Mouse (Mus musculus) lung, adult 2 months (tissue): ENCODE measurements around the gene Ryk. TPM values are rescaled to one million over a fixed set of nuclear protein-coding genes. Genes with fewer than 3 reads are reported as not detected.
"Not testable (repeated sequence)": the region's sequence is repeated elsewhere in the genome, so short reads cannot be mapped to it uniquely, and the experiment has no call there.

Source experiments
- DNase-seq: peaks from one replicate; pipeline ENCODE4 v3.0.0; 2022
- H3K4me1 ChIP-seq: fragments of 200-500 bp; 2 replicates; pipeline ENCODE4 v1.6.1; 2011; ENCODE audit warnings: low read length; ENCODE audit not compliant: control insufficient read depth, insufficient read depth
- H3K4me3 ChIP-seq: fragments of 200-500 bp; replicated peaks from 2 replicates; pipeline ENCODE3; 2011; ENCODE audit warnings: low read depth, mild to moderate bottlenecking, control low read depth, low read length; ENCODE audit errors: extremely low read depth
- CTCF ChIP-seq: fragments of 200-500 bp; IDR thresholded peaks from 2 replicates; pipeline ENCODE4 v1.5.1; 2011; ENCODE audit warnings: mild to moderate bottlenecking, low read length, control low read depth; ENCODE audit not compliant: insufficient read depth
- POLR2A ChIP-seq: fragments of 200-500 bp; IDR thresholded peaks from 2 replicates; pipeline ENCODE4 v1.6.1; 2011; ENCODE audit warnings: low read depth, mild to moderate bottlenecking, control low read depth, low read length, borderline replicate concordance; ENCODE audit errors: extremely low read depth
- WGBS: fragments of 180-500 bp; shearing (Covaris S2); methylation state at CpG from one replicate; pipeline ENCODE4 v1.1.7; 2018; 5-methylcytosine and 5-hydroxymethylcytosine counted together
- polyA plus RNA-seq: library from polyadenylated mRNA; depleted of rRNA; stranded (reverse); fragments of >200 nt; gene quantifications from 2 replicates; pipeline ENCODE4 v1.2.3, GENCODE M21; 2012

The Ryk gene
- polyA plus RNA-seq, 1 experiment, result 76.1 TPM

DNA sequence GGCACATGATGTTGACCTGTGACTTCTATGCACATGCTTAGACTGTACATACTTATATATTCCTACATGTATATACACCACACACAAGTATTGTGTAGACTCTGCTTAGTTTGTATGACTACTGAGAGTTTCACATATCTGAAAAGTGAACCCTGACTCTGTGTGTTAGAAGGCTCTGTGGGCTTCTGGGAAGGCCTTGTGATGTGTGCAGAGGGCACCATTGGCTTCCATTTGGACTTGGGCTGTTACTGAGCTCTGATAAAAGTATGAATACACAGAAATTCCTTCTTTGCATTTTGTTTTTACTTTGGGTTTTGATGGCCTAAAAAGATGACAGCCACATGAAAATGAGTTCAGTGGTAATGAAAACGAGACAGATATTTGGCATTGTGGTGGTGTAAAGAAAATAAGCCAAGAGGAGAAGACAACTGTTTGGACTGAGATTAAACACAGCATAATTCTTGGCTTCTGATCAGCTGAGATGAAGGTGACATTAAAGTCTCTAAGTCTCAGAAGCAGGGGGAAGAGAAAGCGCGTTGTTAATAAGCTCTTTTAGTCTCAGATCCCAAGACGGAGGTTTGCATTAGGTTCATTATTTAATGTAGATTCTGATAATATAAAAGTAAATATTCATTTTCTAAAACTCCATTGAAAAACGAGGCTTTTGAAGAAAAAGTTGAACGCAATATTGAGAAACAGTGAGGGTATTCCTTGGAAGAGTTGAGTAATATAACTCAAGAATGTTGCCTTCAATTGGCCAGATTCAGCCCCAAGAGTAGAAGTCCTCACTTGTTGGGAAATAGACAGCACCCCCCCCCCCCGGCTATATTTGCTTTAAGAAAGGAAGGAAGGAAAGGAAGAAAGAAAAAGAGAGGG lies 58.0 kb downstream of the Ryk start:
- DNase-seq, result no peak
- Histone ChIP-seq H3K4me1 (peaks cover 13% of the 10 kb centered on the region), H3K4me3 (no peak overlapping the region)
- 50% methylated on average over 7 of the region's 7 CpGs for WGBS
- TF ChIP-seq CTCF (no peak), POLR2A (no peak)

DNA sequence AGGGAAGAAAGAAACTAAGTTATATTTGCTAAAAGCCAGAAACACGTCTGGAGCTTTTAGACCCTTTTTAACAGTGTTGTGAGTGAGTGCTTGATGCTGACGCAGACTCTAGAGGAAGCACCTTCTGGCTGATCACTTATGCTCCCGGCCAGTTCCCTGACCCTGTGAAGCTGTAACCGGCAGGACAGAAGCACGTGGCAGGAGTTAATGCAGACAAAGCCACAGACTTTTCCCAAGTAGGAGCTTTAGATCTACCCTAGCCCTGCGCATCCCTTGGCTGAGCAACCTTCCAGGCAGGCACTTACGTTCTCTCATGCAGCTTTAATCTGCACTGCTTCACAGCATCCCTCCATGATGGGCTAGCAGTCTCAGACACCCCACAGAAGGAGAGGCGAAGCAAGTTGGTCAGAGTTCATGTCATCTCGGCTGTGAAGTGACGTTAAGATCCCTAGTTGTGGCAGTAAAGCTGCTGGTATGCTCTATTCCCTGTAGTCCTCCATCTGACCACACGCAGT lies 58.7 kb downstream of the Ryk start:
- TF ChIP-seq POLR2A (no peak), CTCF (no peak)
- no peak for DNase-seq
- WGBS, result 67% methylated on average over 11 of the region's 11 CpGs
- Histone ChIP-seq H3K4me1 (peaks cover 13% of the 10 kb centered on the region), H3K4me3 (no peak overlapping the region)

DNA sequence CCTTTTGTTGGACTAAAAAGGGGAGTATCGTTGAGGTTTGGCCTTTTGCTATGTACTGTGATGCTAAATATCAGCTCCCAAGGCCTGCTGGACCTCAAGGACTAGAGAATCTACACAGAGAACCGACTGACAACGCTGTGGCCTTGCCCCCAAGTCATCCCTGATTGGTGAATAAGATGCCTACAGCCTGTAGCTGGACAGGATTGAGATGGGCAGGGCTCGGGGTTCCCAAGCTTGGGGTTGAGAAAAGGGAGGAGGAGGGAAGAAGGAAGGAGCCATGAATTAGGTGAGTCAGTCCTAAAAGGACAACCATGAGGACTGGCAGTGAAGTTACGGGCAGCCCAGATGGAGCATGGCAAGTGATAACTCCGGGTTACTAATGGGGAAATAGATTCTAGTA lies 65.2 kb downstream of the Ryk start:
- Histone ChIP-seq H3K4me3 (no peak overlapping the region), H3K4me1 (no peaks in the 10 kb centered on the region)
- TF ChIP-seq POLR2A (no peak), CTCF (no peak)
- DNase-seq, result no peak
- 91% methylated on average over 6 of the region's 6 CpGs for WGBS

DNA sequence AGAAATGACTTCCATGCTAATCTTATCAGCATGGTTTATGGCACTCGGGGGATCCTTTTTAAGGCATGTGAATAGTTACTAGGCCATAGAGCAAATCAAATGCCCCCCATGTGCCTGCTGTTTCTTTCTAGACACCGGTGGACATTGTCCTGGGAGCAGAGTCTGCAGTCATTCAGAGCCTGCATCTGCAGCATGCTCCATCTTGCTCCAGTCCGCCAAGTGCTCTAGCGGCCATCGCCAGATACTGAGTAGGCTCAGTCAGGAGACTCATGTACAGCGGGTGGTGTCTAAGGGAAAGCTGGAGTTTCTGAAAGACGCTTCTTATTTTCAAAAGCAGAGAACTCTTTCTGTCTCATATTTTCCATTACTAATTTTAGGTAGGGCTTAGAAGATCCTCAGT lies 67.6 kb downstream of the Ryk start:
- Histone ChIP-seq H3K4me3 (no peak overlapping the region), H3K4me1 (no peaks in the 10 kb centered on the region)
- TF ChIP-seq POLR2A, result no peak
- TF ChIP-seq CTCF, result no peak
- 94% methylated on average over 7 of the region's 7 CpGs for WGBS
- no peak for DNase-seq

DNA sequence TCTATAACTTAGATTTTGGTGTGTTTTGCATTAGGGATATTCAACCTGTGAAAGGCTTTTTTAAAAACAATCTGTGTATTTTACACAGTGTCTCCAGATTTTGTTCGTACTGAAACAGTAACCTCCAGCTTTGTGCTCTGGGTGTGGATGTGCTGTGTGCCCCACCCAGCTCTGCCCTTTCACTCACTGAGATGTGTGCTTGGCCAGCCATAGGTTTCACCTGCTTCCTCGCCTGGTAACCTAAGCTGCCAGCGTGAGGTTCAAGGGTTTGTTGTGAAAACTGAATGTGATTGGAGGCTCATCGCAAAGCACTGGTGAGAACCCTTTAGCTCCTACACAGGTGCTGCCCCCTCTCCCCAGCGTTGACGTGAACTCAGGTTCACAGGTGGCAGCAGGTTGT lies 70.2 kb downstream of the Ryk start:
- TF ChIP-seq CTCF (no peak), POLR2A (no peak)
- DNase-seq, result no peak
- 87% methylated on average over 6 of the region's 6 CpGs for WGBS
- Histone ChIP-seq H3K4me3 (no peak overlapping the region), H3K4me1 (no peaks in the 10 kb centered on the region)

DNA sequence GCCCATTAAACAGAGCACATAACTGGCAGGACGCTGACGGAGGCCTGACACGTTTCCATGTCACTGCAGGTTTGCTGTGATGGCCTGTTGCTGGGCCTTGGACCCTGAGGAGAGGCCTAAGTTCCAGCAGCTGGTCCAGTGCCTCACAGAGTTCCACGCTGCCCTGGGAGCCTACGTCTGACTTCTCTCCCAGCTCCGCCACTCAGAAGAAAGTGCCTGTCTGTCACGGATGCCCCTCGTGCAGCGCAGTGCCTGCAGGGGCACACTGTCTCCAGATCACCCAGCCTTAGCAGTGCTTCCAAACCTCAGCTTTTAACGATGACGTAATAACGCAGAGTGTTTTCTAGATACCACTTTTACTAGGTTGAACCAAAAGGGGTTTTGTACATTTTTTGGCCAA lies 72.1 kb downstream of the Ryk start:
- WGBS, result 79% methylated on average over 12 of the region's 12 CpGs
- no peak for TF ChIP-seq CTCF
- no peak for TF ChIP-seq POLR2A
- DNase-seq, result no peak

DNA sequence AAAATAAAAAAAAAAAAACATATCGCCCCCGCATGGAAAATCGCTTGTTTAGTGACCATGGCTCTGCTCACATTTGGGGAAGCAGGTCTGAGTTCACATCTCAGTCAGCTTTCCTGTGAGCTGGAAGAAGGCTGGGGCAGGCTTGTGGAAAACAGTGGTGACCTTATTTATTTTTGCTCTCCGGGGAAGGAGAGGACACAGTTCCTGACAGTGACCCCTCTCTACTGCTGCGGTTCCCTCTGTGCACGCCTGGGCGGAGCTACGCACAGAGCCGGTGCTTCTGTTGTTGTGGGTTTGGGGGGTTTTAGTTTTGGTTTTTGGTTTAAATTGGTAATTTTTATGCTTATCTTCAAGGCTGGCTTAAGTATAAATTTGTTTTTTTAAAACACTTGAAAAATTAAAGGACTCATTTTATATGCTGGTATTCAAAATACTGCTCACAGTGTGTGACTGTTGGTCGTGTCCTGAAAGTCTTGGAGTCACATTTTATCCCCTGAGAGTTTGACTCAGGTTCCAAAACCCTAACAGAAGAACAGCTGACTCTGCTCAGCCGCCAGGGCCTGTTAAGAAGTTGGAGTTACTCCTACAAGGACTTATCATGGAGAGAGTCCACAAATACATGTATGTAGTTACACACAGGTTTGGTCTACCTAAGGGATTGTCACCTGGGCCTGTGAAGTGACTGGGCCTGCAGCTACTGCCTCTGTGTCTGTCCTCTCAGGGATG lies 73.0 kb downstream of the Ryk start:
- TF ChIP-seq CTCF (no peak), POLR2A (no peak)
- DNase-seq, result no peak
- Histone ChIP-seq H3K4me1 (no peaks in the 10 kb centered on the region; the same call in 1 of the 2 replicates), H3K4me3 (no peak overlapping the region)
- 78% methylated on average over 11 of the region's 11 CpGs for WGBS

More for the DNA sequence above, 72.1 kb downstream of the Ryk start:
- no peak overlapping the region for H3K4me3 ChIP-seq
- no peaks in the 10 kb centered on the region for H3K4me1 ChIP-seq

DNA sequence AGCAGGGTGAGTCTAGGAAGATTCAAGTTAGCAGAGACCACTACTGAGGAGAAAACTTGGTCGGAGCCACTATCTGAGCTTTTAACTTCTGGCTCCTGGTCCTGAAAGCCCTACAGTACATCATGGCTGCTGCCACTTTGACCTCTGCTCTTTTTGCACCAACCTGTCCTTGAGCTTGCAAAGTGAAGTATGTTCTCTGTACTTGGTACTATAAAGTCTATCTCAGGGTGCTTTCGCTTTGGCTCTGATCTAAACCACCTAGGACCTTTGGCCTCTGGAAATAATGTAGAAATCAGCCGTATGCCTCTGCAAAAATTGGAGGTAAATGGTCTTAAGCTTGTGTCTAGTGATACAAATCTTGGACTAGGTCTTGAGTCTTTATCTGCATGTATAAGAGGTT lies 76.8 kb downstream of the Ryk start:
- no peak for DNase-seq
- WGBS, result over 99% methylated on average over 3 of the region's 3 CpGs
- Histone ChIP-seq H3K4me3 (no peak overlapping the region), H3K4me1 (peaks cover 16% of the 10 kb centered on the region)
- TF ChIP-seq CTCF (no peak), POLR2A (no peak)

DNA sequence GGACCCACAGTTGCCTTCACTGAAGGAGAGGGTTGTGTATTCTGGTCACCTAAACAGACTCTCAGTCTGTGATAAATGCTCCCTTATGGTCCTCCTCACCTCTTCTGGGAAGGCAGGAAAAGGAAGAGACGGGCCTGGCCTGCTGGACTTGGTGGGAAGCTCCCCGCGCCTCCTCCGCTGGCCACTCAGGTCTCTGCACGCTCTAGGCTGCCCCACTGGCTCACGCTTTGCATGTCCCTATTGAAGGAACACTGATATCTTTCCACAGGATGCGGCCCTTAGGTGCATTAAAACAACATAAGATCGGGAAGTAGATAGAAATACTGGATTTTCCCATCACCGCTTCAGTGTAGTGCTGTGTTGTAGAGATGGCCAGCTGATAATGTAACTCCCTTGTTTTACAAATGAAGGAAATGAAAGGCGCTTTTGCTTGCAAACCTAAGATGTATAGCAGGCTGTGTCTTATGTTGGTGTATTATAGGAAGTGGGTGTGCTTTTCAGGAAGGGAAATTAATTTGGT lies 77.9 kb downstream of the Ryk start:
- peaks cover 16% of the 10 kb centered on the region for H3K4me1 ChIP-seq
- 53% methylated on average over 10 of the region's 10 CpGs for WGBS
- TF ChIP-seq CTCF (no peak), POLR2A (no peak)
- H3K4me3 ChIP-seq, result no peak overlapping the region
- no peak for DNase-seq

DNA sequence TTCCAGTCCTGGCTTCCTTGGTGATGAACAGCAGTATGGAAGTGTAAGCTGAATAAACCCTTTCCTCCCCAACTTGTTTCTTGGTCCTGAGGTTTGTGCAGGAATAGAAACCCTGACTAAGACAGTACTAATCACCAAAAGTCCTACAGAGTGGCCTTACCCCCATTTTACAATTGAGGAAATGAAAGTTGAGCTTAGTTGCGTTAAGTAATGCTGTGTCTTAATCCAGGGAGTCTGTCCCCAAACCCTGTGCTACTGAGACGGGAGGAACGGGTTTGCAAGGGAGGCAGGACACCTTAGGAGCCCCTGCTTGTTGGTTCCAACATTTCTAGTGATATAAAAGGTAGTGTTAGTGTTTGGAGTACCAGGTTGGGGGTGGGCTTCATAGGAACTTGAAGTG lies 78.9 kb downstream of the Ryk start:
- peaks cover 19% of the 10 kb centered on the region for H3K4me1 ChIP-seq
- not testable (repeated sequence) for H3K4me3 ChIP-seq, DNase-seq
- 94% methylated on average over 3 of the region's 3 CpGs for WGBS
